Mouse (Mus musculus) lung, postnatal 0 days (tissue): Measurements from ENCODE around the gene Stk4. TPM values are rescaled to one million over a fixed set of nuclear protein-coding genes. Genes with fewer than 3 reads are reported as not detected.
"Not testable (repeated sequence)": the region's sequence is repeated elsewhere in the genome, so short reads cannot be mapped to it uniquely, and the experiment has no call there.

Source experiments
- ATAC-seq: fragments of 200-750 bp; cut with Nextera tagmentation; 2 replicates; pipeline ENCODE4 v1.8.0; 2017; ENCODE audit warnings: moderate library complexity
- DNase-seq: peaks from one replicate; pipeline ENCODE4 v3.0.0-alpha.2; 2016; ENCODE audit warnings: low spot score
- H3K27ac ChIP-seq: fragments of 300-500 bp; sonication (generic); 2 replicates; pipeline ENCODE4 v1.5.1; 2014; ENCODE audit warnings: antibody characterized with exemption, mild to moderate bottlenecking, low read length, mixed read lengths
- H3K27me3 ChIP-seq: fragments of 300-500 bp; sonication (generic); replicated peaks from 2 replicates; pipeline ENCODE4 v1.6.1; 2014; ENCODE audit warnings: low read length, mixed read lengths; ENCODE audit not compliant: insufficient read depth
- H3K36me3 ChIP-seq: fragments of 300-500 bp; sonication (generic); 2 replicates; pipeline ENCODE4 v1.6.1; 2014; ENCODE audit warnings: low read length, mixed read lengths; ENCODE audit not compliant: insufficient read depth
- H3K4me1 ChIP-seq: fragments of 300-500 bp; sonication (generic); 2 replicates; pipeline ENCODE4 v1.6.1; 2014; ENCODE audit warnings: antibody characterized with exemption, low read depth, low read length, mixed read lengths; ENCODE audit not compliant: insufficient read depth
- H3K4me2 ChIP-seq: fragments of 300-500 bp; sonication (generic); replicated peaks from 2 replicates; pipeline ENCODE4 v1.6.1; 2014; ENCODE audit warnings: low read depth, mild to moderate bottlenecking, low read length, moderate library complexity, mixed read lengths
- H3K4me3 ChIP-seq: fragments of 300-500 bp; sonication (generic); 2 replicates; pipeline ENCODE4 v1.5.1; 2014; ENCODE audit warnings: low read depth, low read length
- H3K9ac ChIP-seq: fragments of 300-500 bp; sonication (generic); replicated peaks from 2 replicates; pipeline ENCODE4 v1.6.1; 2014; ENCODE audit warnings: low read depth, mild to moderate bottlenecking
- H3K9me3 ChIP-seq: fragments of 300-500 bp; sonication (generic); 2 replicates; pipeline ENCODE4 v1.6.1; 2016; ENCODE audit warnings: low read length, mixed read lengths
- CTCF ChIP-seq: IDR thresholded peaks from 2 replicates; pipeline ENCODE4 v1.5.1; 2016; ENCODE audit warnings: antibody characterized with exemption, mild to moderate bottlenecking
- EP300 ChIP-seq: IDR thresholded peaks from 2 replicates; pipeline ENCODE4 v1.6.1; 2016; ENCODE audit warnings: antibody characterized with exemption, mild to moderate bottlenecking, control low read depth
- WGBS: fragments of 180-500 bp; shearing (Covaris S2); extraction: QIAGEN DNeasy Blood & Tissue Kit; methylation state at CpG from one replicate; pipeline ENCODE4 v1.1.7; 2014; 5-methylcytosine and 5-hydroxymethylcytosine counted together
- polyA plus RNA-seq: library from polyadenylated mRNA; unstranded; fragments of >200 nt; fragmentation: Nextera tagmentation; extraction: Ambion mirVana; gene quantifications from 2 replicates; pipeline ENCODE4 v1.2.1, GENCODE M21; 2015

Stk4 gene
- polyA plus RNA-seq, 1 experiment from 2014 or later = 27.0 TPM

GRCm38 (mm10) chr2:164059634-164060235 is 10.4 kb upstream of the Stk4 start:
- no peaks in the 10 kb centered on the region for H3K9me3 ChIP-seq
- TF ChIP-seq EP300 = no peak
- TF ChIP-seq CTCF = no peak
- H3K27ac ChIP-seq = no peak overlapping the region
- ATAC-seq = no peak
- no peaks in the 10 kb centered on the region for H3K27me3 ChIP-seq
- WGBS = 86% methylated on average over 8 of the region's 8 CpGs
- H3K4me2 ChIP-seq = no peak overlapping the region
- no peak overlapping the region for H3K4me3 ChIP-seq
- H3K36me3 ChIP-seq = peaks cover 35% of the 10 kb centered on the region
- DNase-seq = no peak
- no peak overlapping the region for H3K9ac ChIP-seq
- H3K4me1 ChIP-seq = no peaks in the 10 kb centered on the region

DNA sequence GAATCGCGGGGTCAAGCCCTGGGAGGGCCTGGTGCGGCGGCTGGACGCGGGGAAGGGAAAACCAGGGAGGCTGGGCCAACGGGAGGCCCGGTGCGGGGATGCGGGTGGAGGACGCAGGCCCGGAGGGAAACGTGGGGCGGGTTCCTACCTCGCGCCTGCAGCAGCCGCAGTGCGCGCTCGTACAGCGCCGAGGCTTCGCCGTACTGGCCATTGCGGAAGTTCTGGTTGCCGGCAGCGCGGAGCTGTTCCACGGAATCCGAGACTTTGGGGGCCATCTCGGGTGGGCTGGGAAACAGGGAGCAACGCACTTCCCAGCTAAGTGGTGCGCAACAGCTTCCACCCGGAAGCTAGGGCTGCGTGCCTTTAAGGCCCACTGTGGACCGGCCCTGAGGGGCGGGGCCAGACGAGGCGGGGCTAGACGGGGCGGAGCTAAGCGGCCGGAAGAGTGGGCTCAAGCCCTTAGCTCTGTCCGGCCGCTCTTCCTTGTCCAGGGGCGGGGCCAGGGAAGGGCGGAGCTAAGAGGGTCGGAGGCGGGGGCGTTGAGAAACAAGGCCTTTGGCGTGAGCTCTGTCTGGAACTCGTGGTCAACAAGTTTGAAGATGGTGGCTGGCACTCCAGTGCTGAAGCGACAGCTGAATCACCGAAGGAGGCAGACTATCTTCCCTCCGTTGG is 779 bp downstream of the Stk4 start, which contains the start of gene Tomm34:
Gene Tomm34 (minus strand): TSS at position 405 of the 672 bp plus-strand sequence.
- peak within 1 kb of the TSS; percentile 93 for H3K4me3 ChIP-seq
- DNase-seq (peak; percentile 98), ATAC-seq (peak; percentile 96)
- TF ChIP-seq EP300 (no peak), CTCF (no peak)
- peak within 1 kb of the TSS; percentile 88 for H3K4me2 ChIP-seq
- H3K4me1 ChIP-seq = peaks cover 22% of the 10 kb centered on the region; the same call in 1 of the 2 replicates
- H3K27ac ChIP-seq = peak within 1 kb of the TSS; percentile 84
- WGBS = 2% methylated on average over 48 of the region's 55 CpGs
- H3K27me3 ChIP-seq = no peaks in the 10 kb centered on the region
- H3K36me3 ChIP-seq = no peaks in the 10 kb centered on the region; the same call in 1 of the 2 replicates
- H3K9me3 ChIP-seq = no peaks in the 10 kb centered on the region
- H3K9ac ChIP-seq = peak within 1 kb of the TSS; percentile 75

- 76% methylated on average over 11 of the region's 11 CpGs for WGBS
- peak overlapping the region; percentile 88; the same call in 1 of the 2 replicates for H3K4me2 ChIP-seq
- not testable (repeated sequence) for H3K9ac ChIP-seq, H3K4me3 ChIP-seq, ATAC-seq, DNase-seq, H3K9me3 ChIP-seq, H3K36me3 ChIP-seq, H3K27me3 ChIP-seq
- H3K27ac ChIP-seq = peak overlapping the region; percentile 59; the same call in 1 of the 2 replicates
- H3K4me1 ChIP-seq = peaks cover 22% of the 10 kb centered on the region; the same call in 1 of the 2 replicates
Observed at GRCm38 (mm10) chr2:164071437-164071820, 1.3 kb downstream of the Stk4 start.

- ATAC-seq (no peak), DNase-seq (no peak)
- H3K27ac ChIP-seq = no peak overlapping the region
- 59% methylated on average over 2 of the region's 2 CpGs for WGBS
- peaks cover 22% of the 10 kb centered on the region; the same call in 1 of the 2 replicates for H3K4me1 ChIP-seq
- no peaks in the 10 kb centered on the region for H3K27me3 ChIP-seq
- no peak for TF ChIP-seq EP300
- TF ChIP-seq CTCF = no peak
- H3K36me3 ChIP-seq = no peaks in the 10 kb centered on the region
- no peak overlapping the region for H3K9ac ChIP-seq
- H3K9me3 ChIP-seq = no peaks in the 10 kb centered on the region
- no peak overlapping the region for H3K4me3 ChIP-seq
- H3K4me2 ChIP-seq = no peak overlapping the region
Observed at GRCm38 (mm10) chr2:164072109-164072508, 2.0 kb downstream of the Stk4 start.

DNA sequence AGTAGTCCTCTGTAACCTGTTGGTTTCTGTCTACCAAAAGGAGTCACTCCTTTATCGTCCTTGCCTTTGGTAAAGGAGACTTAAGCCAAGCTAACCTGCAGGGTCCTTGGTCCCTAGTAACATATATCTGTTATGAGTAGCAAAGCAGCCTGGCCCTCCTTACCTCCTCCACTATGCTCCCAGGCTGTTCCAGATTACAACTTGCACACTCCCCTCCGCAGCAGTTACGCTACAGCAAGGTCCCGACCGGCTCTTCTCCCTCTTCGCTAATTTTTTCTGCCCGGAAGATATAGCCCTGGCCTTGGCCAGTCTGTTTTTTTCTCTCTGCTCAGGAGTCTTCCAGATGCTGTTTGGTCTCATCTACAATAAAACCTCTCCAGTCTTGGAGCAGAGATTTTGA is 3.0 kb downstream of the Stk4 start:
- Histone ChIP-seq H3K4me1 (peaks cover 22% of the 10 kb centered on the region; the same call in 1 of the 2 replicates), H3K4me3 (no peak overlapping the region), H3K27me3 (no peaks in the 10 kb centered on the region), H3K9ac (no peak overlapping the region), H3K4me2 (no peak overlapping the region), H3K27ac (no peak overlapping the region), H3K9me3 (no peaks in the 10 kb centered on the region), H3K36me3 (no peaks in the 10 kb centered on the region)
- TF ChIP-seq CTCF (no peak), EP300 (no peak)
- DNase-seq = no peak
- 82% methylated on average over 7 of the region's 7 CpGs for WGBS
- ATAC-seq = no peak

- H3K9me3 ChIP-seq = no peaks in the 10 kb centered on the region
- H3K36me3 ChIP-seq = no peaks in the 10 kb centered on the region
- H3K4me1 ChIP-seq = peaks cover 19% of the 10 kb centered on the region; the same call in 1 of the 2 replicates
- peak overlapping the region; percentile 89 for H3K4me3 ChIP-seq
- peak overlapping the region; percentile 57 for H3K9ac ChIP-seq
- peak overlapping the region; percentile 63 for H3K27ac ChIP-seq
- H3K27me3 ChIP-seq = no peaks in the 10 kb centered on the region
- 1% methylated on average over 48 of the region's 48 CpGs for WGBS
- ATAC-seq = peak; percentile 86
- no peak for TF ChIP-seq EP300
- peak; percentile 88 for TF ChIP-seq CTCF
- H3K4me2 ChIP-seq = peak overlapping the region; percentile 78
- DNase-seq = peak; percentile 98
Observed at GRCm38 (mm10) chr2:164073918-164074578, 3.9 kb downstream of the Stk4 start.
